Mouse (Mus musculus) kidney, postnatal 36 days (tissue): ENCODE results near the gene Mfsd7a.

Source experiments
- DNase-seq, 2 experiments: peaks; one replicate each; pipeline ENCODE4 v3.0.0; 2021 to 2022; ENCODE audit warnings: mixed read lengths in 2 of 2

Gene Mfsd7a

DNA sequence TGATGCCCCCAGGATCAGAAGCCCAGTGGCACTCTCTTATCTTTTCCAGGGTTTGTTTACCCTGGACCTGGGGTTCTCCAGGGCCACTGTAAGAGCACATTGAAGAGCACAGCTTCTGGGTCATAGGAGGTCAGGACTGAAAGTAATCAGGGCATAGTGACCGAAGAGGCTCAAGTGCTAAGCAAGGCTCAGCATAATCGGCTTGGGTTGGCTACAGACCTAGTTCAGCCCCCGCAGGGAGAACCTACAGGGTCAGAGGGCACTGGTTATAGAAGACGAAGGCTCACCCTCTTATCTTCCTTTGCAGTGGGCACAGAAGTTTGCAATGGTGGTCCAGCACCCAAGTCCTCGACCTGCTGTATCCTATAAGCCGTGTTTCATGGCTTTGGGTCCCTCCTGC is 17.5 kb downstream of the Mfsd7a start:
- DNase-seq: no peak

DNA sequence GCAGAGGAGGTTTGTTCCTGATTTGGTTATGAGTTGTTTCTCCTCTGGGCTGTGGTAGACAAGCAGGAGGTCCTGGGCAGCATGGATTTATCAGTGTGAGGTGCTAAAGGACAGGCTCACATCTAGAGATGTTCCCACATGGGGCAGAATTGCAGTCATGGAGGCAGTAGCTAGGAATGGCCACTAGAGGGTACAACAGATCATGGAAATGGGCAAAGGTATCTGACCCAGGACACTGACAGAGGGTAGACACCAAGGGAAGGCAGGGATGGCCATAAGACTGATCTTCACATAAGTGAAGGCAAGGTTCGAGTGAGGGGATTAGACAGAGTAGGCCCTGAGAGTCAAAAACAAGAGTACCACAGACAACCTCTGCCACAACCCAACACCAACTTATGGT is 21.5 kb downstream of the Mfsd7a start:
- DNase-seq: peak; percentile 51 to 70

DNA sequence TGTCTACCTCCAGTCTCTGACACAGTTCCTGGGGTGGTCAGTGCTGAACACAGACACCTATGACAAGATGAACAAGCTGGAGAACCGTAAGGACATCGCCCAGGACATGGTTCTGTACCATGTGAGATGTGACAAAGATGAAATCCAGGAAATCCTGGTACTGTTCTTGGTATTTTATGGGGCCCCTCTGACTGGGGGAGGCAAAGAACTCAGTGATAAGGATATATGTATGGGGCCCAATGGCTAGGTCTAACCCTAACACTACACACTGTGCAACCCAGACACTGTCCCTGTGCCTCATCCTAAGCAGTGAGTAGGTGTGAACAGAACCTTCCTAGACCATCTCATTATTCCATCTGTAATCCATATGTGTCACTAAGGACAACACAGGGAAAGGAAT is 25.3 kb downstream of the Mfsd7a start:
- no peak for DNase-seq

DNA sequence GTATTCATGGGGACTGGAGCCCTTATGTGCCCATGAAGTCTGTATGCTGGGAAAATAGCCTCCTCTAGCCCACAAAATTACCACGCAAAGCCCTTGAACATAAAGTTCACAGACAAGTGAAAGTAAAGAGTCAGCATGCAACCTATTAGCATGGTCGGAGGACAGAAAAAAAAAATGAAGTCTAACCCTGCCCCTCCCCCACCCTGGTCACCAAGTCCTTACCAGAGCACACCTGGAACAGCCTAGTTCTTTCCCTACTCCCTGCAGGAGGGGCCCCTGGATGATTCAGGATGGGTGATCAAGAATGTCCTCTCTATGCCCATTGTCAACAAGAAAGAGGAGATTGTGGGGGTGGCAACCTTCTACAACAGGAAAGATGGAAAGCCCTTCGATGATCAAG is 25.9 kb downstream of the Mfsd7a start:
- DNase-seq: no peak

DNA sequence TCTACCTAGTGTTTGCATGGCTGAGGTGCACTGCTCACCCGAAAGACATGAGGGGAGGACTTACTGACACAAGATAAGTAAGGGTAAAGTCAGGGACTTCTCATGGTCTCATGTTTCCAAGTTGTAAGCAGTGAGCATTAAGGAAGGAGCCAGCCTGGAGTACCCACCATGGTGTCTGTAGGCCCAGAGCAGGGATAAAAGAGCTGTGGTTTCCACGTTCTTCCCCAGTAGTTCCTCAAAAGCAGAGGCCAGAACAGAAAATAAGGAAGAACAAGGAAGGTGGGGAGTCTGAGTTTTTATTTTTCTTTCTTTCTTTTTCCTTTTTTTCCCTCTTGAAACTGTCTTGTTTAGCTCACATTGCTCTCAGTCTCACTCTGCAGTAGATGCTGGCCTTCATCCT is 34.0 kb downstream of the Mfsd7a start:
- DNase-seq: no peak

DNA sequence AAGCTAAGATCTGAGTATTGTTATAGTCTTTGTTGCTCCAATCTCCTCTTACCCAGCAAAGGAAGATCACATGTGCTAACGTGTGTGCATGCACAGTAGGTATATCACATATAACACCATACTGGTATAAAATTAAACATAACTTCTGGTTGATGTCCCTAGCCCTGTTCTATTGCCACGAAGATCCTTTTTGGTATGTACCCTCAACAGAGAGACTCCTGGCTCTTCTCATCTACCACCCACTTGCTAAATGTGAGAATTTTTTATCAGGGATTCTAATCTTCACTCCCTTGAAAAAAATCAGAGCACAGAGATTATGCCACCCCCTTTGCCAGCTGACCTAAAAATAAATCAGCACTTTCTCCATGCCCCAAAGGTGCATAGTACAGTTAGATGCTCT is 41.7 kb downstream of the Mfsd7a start:
- DNase-seq: no peak

DNA sequence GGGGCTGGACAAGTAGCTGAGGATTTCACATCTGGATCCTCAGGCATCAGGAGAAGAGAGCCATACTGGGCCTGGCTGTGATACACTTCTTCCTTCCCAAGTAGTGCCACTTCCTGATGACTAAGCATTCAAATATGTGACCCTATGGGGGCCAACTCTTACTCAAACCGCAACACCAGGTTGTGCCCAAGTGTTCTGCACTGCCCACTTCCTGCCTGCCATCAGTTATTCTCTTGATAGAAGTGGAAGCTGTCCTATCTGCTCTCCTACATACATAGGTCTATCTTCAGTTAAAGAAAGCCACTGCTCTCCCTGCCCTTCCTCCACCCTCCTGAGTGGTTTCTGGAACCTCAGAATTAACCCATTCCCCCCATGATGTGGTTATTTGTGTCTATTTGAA is 43.2 kb downstream of the Mfsd7a start:
- no peak for DNase-seq

DNA sequence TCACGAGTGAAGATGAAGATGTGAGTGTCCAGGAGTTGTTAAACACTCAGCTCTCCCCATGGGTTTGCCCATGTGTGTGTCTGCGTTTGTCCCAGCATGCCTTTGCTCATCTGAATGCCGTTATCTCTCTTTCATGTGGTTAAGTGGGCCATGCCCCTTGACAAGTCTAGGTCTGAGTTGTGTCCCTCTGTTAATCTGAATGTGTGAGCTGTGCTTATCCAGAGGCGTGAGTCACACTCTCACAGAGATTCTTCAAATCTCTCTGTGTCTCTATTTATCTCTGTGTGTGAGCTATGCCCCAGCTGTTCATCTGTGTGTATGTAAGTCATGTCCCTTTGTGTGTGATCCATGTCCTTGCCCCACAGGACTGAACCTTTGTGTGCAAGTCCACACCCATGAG is 45.2 kb downstream of the Mfsd7a start:
- DNase-seq: no peak
